ENCODE assay signal across 32 mouse cellular contexts in genomic region chr2:30810573-30810972, GRCm38 (mm10). TPM values are rescaled to one million over a fixed set of nuclear protein-coding genes. Genes with fewer than 3 reads are reported as not detected.
A peak's percentile ranks its signal among the peaks of the same experiment; 100 is the strongest.
DNase-seq lines count a peak whose midpoint lies in the region; ATAC-seq and TF ChIP-seq lines count a peak whose summit lies in the region.
"Had no signal": no experiment of that assay in that cellular context is flagged by ENCODE, and none has a peak within 500 bp of the region (broad histone marks: within the 10 kb centered on the region; RNA-seq: fewer than 3 reads in every experiment).

No protein-coding gene starts in this region.

- no peak for ATAC-seq in kidney, postnatal 0 days (replicated peaks; ENCODE audit: low FRiP score, low read depth)
- no peak for ATAC-seq in midbrain, embryonic 12.5 days (ENCODE audit: low FRiP score, low read depth)
- no peak for ATAC-seq in neural tube, embryonic 13.5 days (ENCODE audit: low read depth)
- ATAC-seq: activated CD4-positive, CD25-positive, alpha-beta regulatory T cell, adult 4 months; hindbrain, embryonic 16.5 days; intestine, embryonic 15.5 days; midbrain, embryonic 15.5 days had no signal

- no peak overlapping the region for H3K9ac ChIP-seq in kidney, postnatal 0 days (ENCODE audit: low read depth, low read length)
- no peak overlapping the region for H3K9ac ChIP-seq in midbrain, embryonic 12.5 days (replicated peaks)
- H3K9ac ChIP-seq in neural tube, embryonic 13.5 days, result no peak overlapping the region
- H3K9ac ChIP-seq: embryonic facial prominence, embryonic 13.5 days; forebrain, embryonic 12.5 days; heart, embryonic 12.5 days; intestine, embryonic 15.5 days; limb, embryonic 15.5 days; midbrain, embryonic 15.5 days had no signal

- H3K9me3 ChIP-seq in kidney, postnatal 0 days (replicated peaks; ENCODE audit: low read length), result no peaks in the 10 kb centered on the region
- H3K9me3 ChIP-seq in midbrain, embryonic 12.5 days, result no peaks in the 10 kb centered on the region
- H3K9me3 ChIP-seq in midbrain, embryonic 10.5 days (replicated peaks), result no peaks in the 10 kb centered on the region
- no peaks in the 10 kb centered on the region for H3K9me3 ChIP-seq in neural tube, embryonic 13.5 days
- H3K9me3 ChIP-seq: embryonic facial prominence, embryonic 13.5 days; forebrain, embryonic 12.5 days; heart, embryonic 12.5 days; intestine, embryonic 15.5 days; limb, embryonic 15.5 days; midbrain, embryonic 15.5 days had no signal

- no peak overlapping the region for H3K4me3 ChIP-seq in kidney, postnatal 0 days (replicated peaks; ENCODE audit: low read depth, low read length)
- H3K4me3 ChIP-seq in midbrain, embryonic 12.5 days, result no peak overlapping the region
- H3K4me3 ChIP-seq in midbrain, embryonic 10.5 days, result no peak overlapping the region
- no peak overlapping the region for H3K4me3 ChIP-seq in neural tube, embryonic 13.5 days
- H3K4me3 ChIP-seq: embryonic facial prominence, embryonic 13.5 days; erythroblast, embryonic 14.5 days; forebrain, embryonic 12.5 days; gastrocnemius, adult 2 months; heart, embryonic 12.5 days; intestine, embryonic 15.5 days; limb, embryonic 15.5 days; midbrain, embryonic 15.5 days; myocyte had no signal

- H3K27ac ChIP-seq in kidney, postnatal 0 days, result no peak overlapping the region
- H3K27ac ChIP-seq in midbrain, embryonic 12.5 days (replicated peaks), result no peak overlapping the region
- no peak overlapping the region for H3K27ac ChIP-seq in midbrain, embryonic 10.5 days (replicated peaks)
- H3K27ac ChIP-seq in neural tube, embryonic 13.5 days (replicated peaks), result no peak overlapping the region
- H3K27ac ChIP-seq: embryonic facial prominence, embryonic 13.5 days; forebrain, embryonic 12.5 days; gastrocnemius, adult 2 months; intestine, embryonic 15.5 days; limb, embryonic 15.5 days; midbrain, embryonic 15.5 days had no signal

- intact Hi-C loops in left cerebral cortex, postnatal 10 days (cut with DNase I), result no loop called here

- 0 out of 2 replicates have a peak, but pooled peaks cover 15% of the 10 kb centered on the region for H3K4me1 ChIP-seq in kidney, postnatal 0 days (replicated peaks; ENCODE audit: insufficient read depth, low read length)
- peaks cover 24% of the 10 kb centered on the region for H3K4me1 ChIP-seq in midbrain, embryonic 12.5 days
- H3K4me1 ChIP-seq in midbrain, embryonic 10.5 days, result peaks cover 38% of the 10 kb centered on the region
- peaks cover 38% of the 10 kb centered on the region for H3K4me1 ChIP-seq in neural tube, embryonic 13.5 days (replicated peaks)

- peak; percentile 72 for DNase-seq in kidney, postnatal 0 days (ENCODE audit: low spot score)
- DNase-seq in kidney, adult 9 months, result no peak
- DNase-seq in midbrain, embryonic 10.5 days (ENCODE audit: low spot score), result no peak
- DNase-seq in c-Kit-positive CD71-positive TER-119-negative erythroid progenitor cells, embryonic 14.5 days (ENCODE audit: low read depth), result peak; percentile 56
- no peak for DNase-seq in left cerebral cortex, postnatal 10 days (ENCODE audit: extremely low spot score in 1 of 2, low spot score in 2 of 2)
- DNase-seq: adrenal gland, adult 8-10 months; cerebellum, adult 8-10 months; cerebellum, postnatal 36 days; embryo, embryonic 11 days; gastrocnemius, adult 2 months; kidney, adult 8-10 months; kidney, postnatal 25 days; lung, adult 18-20 months; lung, postnatal 10 days; retina, postnatal 1 day; right cerebral cortex, postnatal 25 days; spleen, adult 18-20 months; thymus, adult 18-20 months; thymus, postnatal 4 days had no signal

- no peak overlapping the region for H3K4me2 ChIP-seq in kidney, postnatal 0 days (ENCODE audit: low read length)
- 0 out of 2 replicates have a peak overlapping the region, but pooled peaks have one; percentile 7 for H3K4me2 ChIP-seq in midbrain, embryonic 12.5 days (replicated peaks)
- peak overlapping the region; percentile 1; the same call in 1 of the 2 replicates for H3K4me2 ChIP-seq in neural tube, embryonic 13.5 days
- H3K4me2 ChIP-seq: embryonic facial prominence, embryonic 13.5 days; heart, embryonic 12.5 days; limb, embryonic 15.5 days had no signal

- peaks cover 5% of the 10 kb centered on the region for H3K36me3 ChIP-seq in kidney, postnatal 0 days (ENCODE audit: insufficient read depth, low read length)
- H3K36me3 ChIP-seq in midbrain, embryonic 12.5 days, result peaks cover 39% of the 10 kb centered on the region
- peaks cover 58% of the 10 kb centered on the region for H3K36me3 ChIP-seq in midbrain, embryonic 10.5 days
- peaks cover 35% of the 10 kb centered on the region for H3K36me3 ChIP-seq in neural tube, embryonic 13.5 days

- TF ChIP-seq CTCF in kidney, postnatal 0 days (IDR thresholded peaks at IDR 0.05; ENCODE audit: low read depth), result no peak

- H3K27me3 ChIP-seq in kidney, postnatal 0 days (ENCODE audit: insufficient read depth, low read length), result no peaks in the 10 kb centered on the region
- 0 out of 2 replicates have a peak, but pooled peaks cover 4% of the 10 kb centered on the region for H3K27me3 ChIP-seq in midbrain, embryonic 12.5 days
- peaks cover 3% of the 10 kb centered on the region; the same call in 1 of the 2 replicates for H3K27me3 ChIP-seq in midbrain, embryonic 10.5 days (ENCODE audit: low read depth, poor library complexity, severe bottlenecking)
- no peaks in the 10 kb centered on the region for H3K27me3 ChIP-seq in neural tube, embryonic 13.5 days
- H3K27me3 ChIP-seq: embryonic facial prominence, embryonic 13.5 days; forebrain, embryonic 12.5 days; heart, embryonic 12.5 days; intestine, embryonic 15.5 days; limb, embryonic 15.5 days; midbrain, embryonic 15.5 days had no signal

- WGBS in kidney, postnatal 0 days, result 65% methylated on average over 7 of the region's 7 CpGs
- WGBS in midbrain, embryonic 12.5 days, result 93% methylated on average over 7 of the region's 7 CpGs
- 94% methylated on average over 7 of the region's 7 CpGs for whole genome bisulfite sequencing in midbrain, embryonic 10.5 days
- 72% methylated on average over 7 of the region's 7 CpGs for WGBS in neural tube, embryonic 13.5 days

RNA-seq across cellular contexts. Expression of gene Ntmt1, which starts 2.9 kb away (rescaled TPM):
- polyA plus RNA-seq in kidney, postnatal 0 days (2015; fragmentation: Nextera tagmentation; extraction: Ambion mirVana), result 77.4 and 81.4 TPM in 2 replicates
- 103 and 110 TPM in 2 replicates for polyA plus RNA-seq in midbrain, embryonic 12.5 days (2016; fragmentation: Nextera tagmentation; extraction: Ambion mirVana)
- polyA plus RNA-seq in midbrain, embryonic 10.5 days (2016; fragmentation: Nextera tagmentation; extraction: Ambion mirVana), result 126 and 127 TPM in 2 replicates
- polyA plus RNA-seq in neural tube, embryonic 13.5 days (2015; fragmentation: Nextera tagmentation; extraction: Ambion mirVana), result 101 and 107 TPM in 2 replicates
- 10 to 100 TPM; 49.6 to 52.9 TPM for total RNA-seq in left cerebral cortex, postnatal 10 days (2021)

RNA-seq across cellular contexts. Expression of gene 1700001O22Rik, which starts 7.1 kb away (rescaled TPM):
- 4.6 TPM in 2 replicates for polyA plus RNA-seq in kidney, postnatal 0 days (2015; fragmentation: Nextera tagmentation; extraction: Ambion mirVana)
- 2.4 and 2.6 TPM in 2 replicates for polyA plus RNA-seq in midbrain, embryonic 12.5 days (2016; fragmentation: Nextera tagmentation; extraction: Ambion mirVana)
- 3.5 and 4.0 TPM in 2 replicates for polyA plus RNA-seq in midbrain, embryonic 10.5 days (2016; fragmentation: Nextera tagmentation; extraction: Ambion mirVana)
- 0.91 and 1.3 TPM in 2 replicates for polyA plus RNA-seq in neural tube, embryonic 13.5 days (2015; fragmentation: Nextera tagmentation; extraction: Ambion mirVana)
- 1 to 10 TPM; 2.1 to 2.3 TPM for total RNA-seq in left cerebral cortex, postnatal 10 days (2021)
- total RNA-seq: granulocyte monocyte progenitor cell, adult 5-6 weeks had no signal
- polyA plus RNA-seq: erythroblast, embryonic 14.5 days had no signal

RNA-seq across cellular contexts. Expression of gene Asb6, which starts 19.6 kb away (rescaled TPM):
- polyA plus RNA-seq in kidney, postnatal 0 days (2015; fragmentation: Nextera tagmentation; extraction: Ambion mirVana), result 26.1 and 26.9 TPM in 2 replicates
- polyA plus RNA-seq in midbrain, embryonic 12.5 days (2016; fragmentation: Nextera tagmentation; extraction: Ambion mirVana), result 40.3 and 41.0 TPM in 2 replicates
- polyA plus RNA-seq in midbrain, embryonic 10.5 days (2016; fragmentation: Nextera tagmentation; extraction: Ambion mirVana), result 43.9 and 45.8 TPM in 2 replicates
- 38.2 and 39.8 TPM in 2 replicates for polyA plus RNA-seq in neural tube, embryonic 13.5 days (2015; fragmentation: Nextera tagmentation; extraction: Ambion mirVana)
- total RNA-seq in left cerebral cortex, postnatal 10 days (2021), result 10 to 100 TPM; 32.1 to 32.9 TPM

RNA-seq across cellular contexts. Expression of gene Prrx2, which starts 24.2 kb away (rescaled TPM):
- polyA plus RNA-seq in kidney, postnatal 0 days (2015; fragmentation: Nextera tagmentation; extraction: Ambion mirVana), result 5.8 and 6.9 TPM in 2 replicates
- polyA plus RNA-seq in midbrain, embryonic 12.5 days (2016; fragmentation: Nextera tagmentation; extraction: Ambion mirVana), result 19.8 and 24.9 TPM in 2 replicates
- polyA plus RNA-seq in midbrain, embryonic 10.5 days (2016; fragmentation: Nextera tagmentation; extraction: Ambion mirVana), result 22.3 and 29.5 TPM in 2 replicates
- 1.7 and 4.9 TPM in 2 replicates for polyA plus RNA-seq in neural tube, embryonic 13.5 days (2015; fragmentation: Nextera tagmentation; extraction: Ambion mirVana)
- 1 to 10 TPM; 1.8 to 2.7 TPM for total RNA-seq in left cerebral cortex, postnatal 10 days (2021)
- total RNA-seq: granulocyte monocyte progenitor cell, adult 5-6 weeks had no signal
- polyA plus RNA-seq: activated CD4-positive, CD25-positive, alpha-beta regulatory T cell, adult 4 months; erythroblast, embryonic 14.5 days had no signal

Comparison
In these comparisons a context has a peak if more than half of its experiments do, and no peak if none do; other contexts are left out.
1. DNase-seq: peak in kidney, postnatal 0 days (single experiment) and c-Kit-positive CD71-positive TER-119-negative erythroid progenitor cells, embryonic 14.5 days (single experiment); none in kidney, adult 9 months (single experiment), midbrain, embryonic 10.5 days (single experiment) and left cerebral cortex, postnatal 10 days (0 of 2).